Mouse (Mus musculus) urinary bladder, postnatal 14 days (tissue): ENCODE data around the gene Galnt15.

Experiments used
- DNase-seq: peaks from one replicate; pipeline ENCODE4 v3.0.0; 2021; ENCODE audit warnings: low spot score

The Galnt15 gene

GRCm38 (mm10) chr14:32028681-32029091 lies at the start of gene Galnt15:
Gene Galnt15 (plus strand): TSS chr14:32028989.
- peak; percentile 62 for DNase-seq

GRCm38 (mm10) chr14:31994021-31994420 lies 34.8 kb upstream of the Galnt15 start:
- DNase-seq, result no peak

- DNase-seq, result no peak
Observed at GRCm38 (mm10) chr14:32000941-32001340, 27.8 kb upstream of the Galnt15 start.

- no peak for DNase-seq
Observed at GRCm38 (mm10) chr14:32002502-32003338, 26.1 kb upstream of the Galnt15 start.

- no peak for DNase-seq
Observed at GRCm38 (mm10) chr14:32003904-32004596, 24.7 kb upstream of the Galnt15 start.

GRCm38 (mm10) chr14:32005673-32006261 lies 23.0 kb upstream of the Galnt15 start:
- DNase-seq, result no peak

- DNase-seq, result no peak
Observed at GRCm38 (mm10) chr14:32007654-32008335, 21.0 kb upstream of the Galnt15 start.

- no peak for DNase-seq
Observed at GRCm38 (mm10) chr14:32009715-32010114, 19.1 kb upstream of the Galnt15 start.

- no peak for DNase-seq
Observed at GRCm38 (mm10) chr14:32011547-32012304, 17.1 kb upstream of the Galnt15 start.

GRCm38 (mm10) chr14:32015131-32015770 lies 13.5 kb upstream of the Galnt15 start:
- DNase-seq, result peak; percentile 44

GRCm38 (mm10) chr14:32016466-32016865 lies 12.3 kb upstream of the Galnt15 start:
- no peak for DNase-seq

- DNase-seq, result no peak
Observed at GRCm38 (mm10) chr14:32016921-32017320, 11.9 kb upstream of the Galnt15 start.

GRCm38 (mm10) chr14:32017448-32017847 lies 11.3 kb upstream of the Galnt15 start:
- no peak for DNase-seq

GRCm38 (mm10) chr14:32019091-32019490 lies 9.7 kb upstream of the Galnt15 start:
- DNase-seq, result no peak

- DNase-seq, result no peak
Observed at GRCm38 (mm10) chr14:32021967-32022366, 6.8 kb upstream of the Galnt15 start.

GRCm38 (mm10) chr14:32022450-32022849 lies 6.3 kb upstream of the Galnt15 start:
- DNase-seq, result no peak

- DNase-seq, result no peak
Observed at GRCm38 (mm10) chr14:32023891-32024290, 4.9 kb upstream of the Galnt15 start.

GRCm38 (mm10) chr14:32027218-32027617 lies 1.6 kb upstream of the Galnt15 start:
- DNase-seq, result no peak

- no peak for DNase-seq
Observed at GRCm38 (mm10) chr14:32029411-32029992, 713 bp downstream of the Galnt15 start.

- DNase-seq, result no peak
Observed at GRCm38 (mm10) chr14:32030073-32030472, 1.3 kb downstream of the Galnt15 start.

- peak; percentile 64 for DNase-seq
Observed at GRCm38 (mm10) chr14:32032522-32032921, 3.7 kb downstream of the Galnt15 start.
